Mouse (Mus musculus): ENCODE results near the gene Ptgds. TPM values are rescaled to one million over a fixed set of nuclear protein-coding genes. Genes with fewer than 3 reads are reported as not detected.

The Ptgds gene
- polyA plus RNA-seq, 1 experiment, result 47.2 TPM

- H3K4me3 ChIP-seq (ENCODE audit: insufficient read depth, low read depth, low read length), result no peak overlapping the region
- no peaks in the 10 kb centered on the region for H3K27me3 ChIP-seq (replicated peaks; ENCODE audit: control insufficient read depth, insufficient read depth, low read length)
- DNase-seq, result peak; percentile 15
- WGBS, result 79% methylated on average over 14 of the region's 14 CpGs
- no peaks in the 10 kb centered on the region for H3K36me3 ChIP-seq (ENCODE audit: control insufficient read depth, insufficient read depth, low read length)
- H3K27ac ChIP-seq (ENCODE audit: insufficient read depth, low read depth, low read length), result peak overlapping the region; percentile 36
- 0 out of 2 replicates have a peak, but pooled peaks cover 5% of the 10 kb centered on the region for H3K4me1 ChIP-seq (ENCODE audit: control insufficient read depth, insufficient read depth, low read length)
- TF ChIP-seq POLR2A (IDR thresholded peaks at IDR 0.05; ENCODE audit: low read depth, low read length) (no peak), CTCF (conservative IDR thresholded peaks at IDR 0.05; ENCODE audit: insufficient read depth, insufficient read length, low read depth, low read length) (no peak)
Measured at GRCm38 (mm10) chr2:25467606-25468303, 2.1 kb downstream of the Ptgds start.

GRCm38 (mm10) chr2:25465816-25466635, 3.8 kb downstream of the Ptgds start:
- no peaks in the 10 kb centered on the region for H3K27me3 ChIP-seq (replicated peaks; ENCODE audit: control insufficient read depth, insufficient read depth, low read length)
- no peak for DNase-seq
- H3K4me3 ChIP-seq (ENCODE audit: insufficient read depth, low read depth, low read length), result no peak overlapping the region
- no peak overlapping the region for H3K27ac ChIP-seq (ENCODE audit: insufficient read depth, low read depth, low read length)
- H3K36me3 ChIP-seq (ENCODE audit: control insufficient read depth, insufficient read depth, low read length), result no peaks in the 10 kb centered on the region
- H3K4me1 ChIP-seq (ENCODE audit: control insufficient read depth, insufficient read depth, low read length), result peaks cover 8% of the 10 kb centered on the region
- 52% methylated on average over 10 of the region's 10 CpGs for WGBS
- no peak for TF ChIP-seq CTCF (conservative IDR thresholded peaks at IDR 0.05; ENCODE audit: insufficient read depth, insufficient read length, low read depth, low read length)
- no peak for TF ChIP-seq POLR2A (IDR thresholded peaks at IDR 0.05; ENCODE audit: low read depth, low read length)

GRCm38 (mm10) chr2:25465256-25465655, 4.6 kb downstream of the Ptgds start:
- no peak for DNase-seq
- no peaks in the 10 kb centered on the region for H3K36me3 ChIP-seq (ENCODE audit: control insufficient read depth, insufficient read depth, low read length)
- no peak overlapping the region for H3K4me3 ChIP-seq (ENCODE audit: insufficient read depth, low read depth, low read length)
- WGBS, result 88% methylated on average over 2 of the region's 2 CpGs
- H3K4me1 ChIP-seq (ENCODE audit: control insufficient read depth, insufficient read depth, low read length), result peaks cover 9% of the 10 kb centered on the region
- TF ChIP-seq POLR2A (IDR thresholded peaks at IDR 0.05; ENCODE audit: low read depth, low read length) (no peak), CTCF (conservative IDR thresholded peaks at IDR 0.05; ENCODE audit: insufficient read depth, insufficient read length, low read depth, low read length) (no peak)
- no peaks in the 10 kb centered on the region for H3K27me3 ChIP-seq (replicated peaks; ENCODE audit: control insufficient read depth, insufficient read depth, low read length)
- no peak overlapping the region for H3K27ac ChIP-seq (ENCODE audit: insufficient read depth, low read depth, low read length)

GRCm38 (mm10) chr2:25463630-25464029, 6.2 kb downstream of the Ptgds start:
- no peak for TF ChIP-seq CTCF (conservative IDR thresholded peaks at IDR 0.05; ENCODE audit: insufficient read depth, insufficient read length, low read depth, low read length)
- TF ChIP-seq POLR2A (IDR thresholded peaks at IDR 0.05; ENCODE audit: low read depth, low read length), result no peak
- no peak overlapping the region for H3K27ac ChIP-seq (ENCODE audit: insufficient read depth, low read depth, low read length)
- H3K36me3 ChIP-seq (ENCODE audit: control insufficient read depth, insufficient read depth, low read length), result no peaks in the 10 kb centered on the region
- DNase-seq, result no peak
- H3K4me1 ChIP-seq (ENCODE audit: control insufficient read depth, insufficient read depth, low read length), result peaks cover 13% of the 10 kb centered on the region
- H3K4me3 ChIP-seq (ENCODE audit: insufficient read depth, low read depth, low read length), result no peak overlapping the region
- WGBS, result 94% methylated on average over 3 of the region's 3 CpGs
- H3K27me3 ChIP-seq (replicated peaks; ENCODE audit: control insufficient read depth, insufficient read depth, low read length), result no peaks in the 10 kb centered on the region

- Histone ChIP-seq H3K4me1 (ENCODE audit: control insufficient read depth, insufficient read depth, low read length) (peaks cover 11% of the 10 kb centered on the region), H3K27ac (ENCODE audit: insufficient read depth, low read depth, low read length) (peak overlapping the region; percentile 66)
- no peak for DNase-seq
Measured at GRCm38 (mm10) chr2:25461407-25461806, 8.4 kb downstream of the Ptgds start.

GRCm38 (mm10) chr2:25460551-25461309, 9.1 kb downstream of the Ptgds start, which contains the start of gene Paxx:
Paxx (minus strand) TSS chr2:25461094.
- peak; percentile 59 for TF ChIP-seq POLR2A (IDR thresholded peaks at IDR 0.05; ENCODE audit: low read depth, low read length)
- no peak for TF ChIP-seq CTCF (conservative IDR thresholded peaks at IDR 0.05; ENCODE audit: insufficient read depth, insufficient read length, low read depth, low read length)
- H3K27ac ChIP-seq (ENCODE audit: insufficient read depth, low read depth, low read length), result peak within 1 kb of the TSS; percentile 93
- H3K4me3 ChIP-seq (ENCODE audit: insufficient read depth, low read depth, low read length), result peak within 1 kb of the TSS; percentile 71
- H3K4me1 ChIP-seq (ENCODE audit: control insufficient read depth, insufficient read depth, low read length), result peaks cover 11% of the 10 kb centered on the region
- WGBS, result 1% methylated on average over 48 of the region's 48 CpGs
- no peaks in the 10 kb centered on the region for H3K36me3 ChIP-seq (ENCODE audit: control insufficient read depth, insufficient read depth, low read length)
- DNase-seq, result peak; percentile 98
- H3K27me3 ChIP-seq (replicated peaks; ENCODE audit: control insufficient read depth, insufficient read depth, low read length), result no peaks in the 10 kb centered on the region

More at GRCm38 (mm10) chr2:25461407-25461806, 8.4 kb downstream of the Ptgds start:
- Histone ChIP-seq H3K27me3 (replicated peaks; ENCODE audit: control insufficient read depth, insufficient read depth, low read length) (no peaks in the 10 kb centered on the region), H3K4me3 (ENCODE audit: insufficient read depth, low read depth, low read length) (peak overlapping the region; percentile 45), H3K36me3 (ENCODE audit: control insufficient read depth, insufficient read depth, low read length) (no peaks in the 10 kb centered on the region)
- TF ChIP-seq CTCF (conservative IDR thresholded peaks at IDR 0.05; ENCODE audit: insufficient read depth, insufficient read length, low read depth, low read length), result no peak
- 31% methylated on average over 3 of the region's 3 CpGs for WGBS

All from kidney, adult 2 months (tissue).